In genomic region chr12:16800259-16800958, GRCm38 (mm10) we compare ENCODE assay signal across 8 mouse cellular contexts. TPM values are rescaled to one million over a fixed set of nuclear protein-coding genes. Genes with fewer than 3 reads are reported as not detected.
DNase-seq lines count a peak whose midpoint lies in the region; ATAC-seq and TF ChIP-seq lines count a peak whose summit lies in the region.

Gene Greb1 (minus strand): TSS chr12:16800886.

- peak within 1 kb of the TSS; percentile 68 for H3K9ac ChIP-seq in heart, embryonic 14.5 days (ENCODE audit: low read length)
- peak within 1 kb of the TSS; percentile 59 for H3K9ac ChIP-seq in intestine, postnatal 0 days (ENCODE audit: low read depth, low read length)

- peak; percentile 50; the same call in 1 of the 2 replicates for ATAC-seq in heart, embryonic 14.5 days (ENCODE audit: insufficient number of reproducible peaks, insufficient read depth, low FRiP score, low read depth)
- peak; percentile 78 for ATAC-seq in intestine, postnatal 0 days

- H3K9me3 ChIP-seq in heart, embryonic 14.5 days (ENCODE audit: control insufficient read depth, low read length), result no peaks in the 10 kb centered on the region
- no peaks in the 10 kb centered on the region for H3K9me3 ChIP-seq in intestine, postnatal 0 days (ENCODE audit: control insufficient read depth)

- no peaks in the 10 kb centered on the region; the same call in 1 of the 2 replicates for H3K27me3 ChIP-seq in heart, embryonic 14.5 days (ENCODE audit: control insufficient read depth, insufficient read depth, low read length)
- no peaks in the 10 kb centered on the region for H3K27me3 ChIP-seq in intestine, postnatal 0 days (replicated peaks; ENCODE audit: control insufficient read depth, insufficient read depth, low read length)

- peak within 1 kb of the TSS; percentile 55 to 62 for H3K4me3 ChIP-seq in heart, embryonic 14.5 days (ENCODE audit: control insufficient read depth in 1 of 2, insufficient read depth in 1 of 2, low read depth in 1 of 2, low read length in 2 of 2)
- peak within 1 kb of the TSS; percentile 38 for H3K4me3 ChIP-seq in embryonic fibroblast, embryonic 13.5 days (ENCODE audit: insufficient read depth, low read length)
- peak within 1 kb of the TSS; percentile 54 for H3K4me3 ChIP-seq in intestine, postnatal 0 days (ENCODE audit: low read depth, low read length)

- H3K27ac ChIP-seq in heart, embryonic 14.5 days (replicated peaks in 1 of 2; ENCODE audit: control insufficient read depth in 1 of 2, insufficient read depth in 1 of 2, low read depth in 2 of 2, low read length in 2 of 2), result no peak within 1 kb of the TSS
- H3K27ac ChIP-seq in embryonic fibroblast, embryonic 13.5 days (ENCODE audit: insufficient read depth, low read length), result no peak within 1 kb of the TSS
- H3K27ac ChIP-seq in intestine, postnatal 0 days (ENCODE audit: low read depth, low read length), result no peak within 1 kb of the TSS

- DNase-seq in heart, adult 8-10 months (ENCODE audit: low spot score), result no peak
- DNase-seq in adrenal gland, adult 18-20 months (ENCODE audit: low spot score in 2 of 2), result no peak
- DNase-seq in neural tube, embryonic 10.5 days (ENCODE audit: extremely low spot score, low spot score), result peak; percentile 82
- DNase-seq in frontal cortex, postnatal 25 days (ENCODE audit: low spot score in 2 of 2), result no peak
- no peak for DNase-seq in thymus, postnatal 25 days

- TF ChIP-seq CTCF in embryonic fibroblast, embryonic 13.5 days (IDR thresholded peaks at IDR 0.05; ENCODE audit: borderline replicate concordance, insufficient read depth, low read length), result no peak
- TF ChIP-seq CTCF in intestine, postnatal 0 days (IDR thresholded peaks at IDR 0.05; ENCODE audit: low read depth), result no peak

- WGBS in heart, embryonic 14.5 days, result under 1% methylated on average over 52 of the region's 53 CpGs
- WGBS in intestine, postnatal 0 days, result under 1% methylated on average over 51 of the region's 53 CpGs

- peaks cover 2 to 4% of the 10 kb centered on the region in 2 experiments; a peak in 2 of 4 replicates for H3K4me1 ChIP-seq in heart, embryonic 14.5 days (ENCODE audit: control insufficient read depth in 2 of 2, insufficient read depth in 2 of 2, low read length in 2 of 2)
- no peaks in the 10 kb centered on the region for H3K4me1 ChIP-seq in embryonic fibroblast, embryonic 13.5 days (ENCODE audit: control insufficient read depth, insufficient read depth, low read length)
- H3K4me1 ChIP-seq in intestine, postnatal 0 days (replicated peaks; ENCODE audit: control insufficient read depth, insufficient read depth, low read length), result 0 out of 2 replicates have a peak, but pooled peaks cover 3% of the 10 kb centered on the region

- H3K4me2 ChIP-seq in heart, embryonic 14.5 days (ENCODE audit: low read length), result peak within 1 kb of the TSS; percentile 99
- H3K4me2 ChIP-seq in intestine, postnatal 0 days (replicated peaks; ENCODE audit: low read depth), result peak within 1 kb of the TSS; percentile 98

- H3K36me3 ChIP-seq in heart, embryonic 14.5 days (ENCODE audit: control insufficient read depth, insufficient read depth, low read length), result no peaks in the 10 kb centered on the region
- H3K36me3 ChIP-seq in intestine, postnatal 0 days (ENCODE audit: control insufficient read depth, insufficient read depth), result no peaks in the 10 kb centered on the region

- TF ChIP-seq POLR2A in embryonic fibroblast, embryonic 13.5 days (IDR thresholded peaks at IDR 0.05; ENCODE audit: low read depth, low read length), result no peak

RNA-seq across cellular contexts. Expression of gene Greb1, which starts in this region (rescaled TPM):
- 0.39 and 0.59 TPM in 2 replicates for polyA plus RNA-seq in heart, embryonic 14.5 days (2014; fragmentation: Nextera tagmentation; extraction: Ambion mirVana)
- 1 to 10 TPM in 1 of 4 experiments, under 1 TPM in 3; 0.16 to 1.2 (median 0.64) TPM for total RNA-seq in heart, adult 8-10 months (2022)
- total RNA-seq in adrenal gland, adult 18-20 months (2021), result 10 to 100 TPM; 43.7 to 54.7 TPM
- 0.62 and 0.84 TPM in 2 replicates for polyA plus RNA-seq in embryonic fibroblast, embryonic 13.5 days (2011; ENCODE audit: insufficient read length, low read depth, missing spikeins)
- 2.5 and 3.4 TPM in 2 replicates for polyA plus RNA-seq in intestine, postnatal 0 days (2015; fragmentation: Nextera tagmentation; extraction: Ambion mirVana)

Comparison
In these comparisons a context has a peak if more than half of its experiments do, and no peak if none do; other contexts are left out.
1. RNA of gene Greb1 (total RNA-seq): 43.7 to 54.7 TPM in adrenal gland, adult 18-20 months; 0.16 to 1.2 TPM in heart, adult 8-10 months; every median in the first group is over 10 times any median in the second.
2. Peak in ATAC-seq, H3K4me3 ChIP-seq, H3K9ac ChIP-seq and H3K4me2 ChIP-seq in heart, embryonic 14.5 days; RNA of the gene not detected or under 1 TPM.
3. Peak in every context shown above with its lines, with median percentiles within 50 percentile points of each other: H3K4me3 ChIP-seq.